Mouse (Mus musculus) CH12.LX (cell line): ENCODE data around the gene Xrcc6.

ENCODE experiments used
- CTCF ChIP-seq, 2 experiments: IDR thresholded peaks in 1 of 2; conservative IDR thresholded peaks in 1 of 2; 2 replicates each; pipeline ENCODE4 v1.5.1; 2011 to 2012; ENCODE audit warnings: low read depth in 2 of 2, low read length in 2 of 2, improper control_type of control experiment in 1 of 2, inconsistent platforms in 1 of 2, mild to moderate bottlenecking in 1 of 2, moderate library complexity in 1 of 2
- EP300 ChIP-seq: IDR thresholded peaks from 2 replicates; pipeline ENCODE4 v1.6.1; 2011; ENCODE audit warnings: low read length, improper control_type of control experiment
- POLR2A ChIP-seq: IDR thresholded peaks from 2 replicates; pipeline ENCODE4 v1.6.1; 2011; ENCODE audit warnings: low read depth, mild to moderate bottlenecking, improper control_type of control experiment, low read length
- UBTF ChIP-seq: IDR thresholded peaks from 2 replicates; pipeline ENCODE4 v1.6.1; 2012; ENCODE audit warnings: low read depth, mild to moderate bottlenecking, inconsistent platforms, low read length, improper control_type of control experiment, moderate library complexity
- ZMIZ1 ChIP-seq: IDR thresholded peaks from 2 replicates; pipeline ENCODE4 v1.6.1; 2012; ENCODE audit warnings: low read depth, mild to moderate bottlenecking, inconsistent platforms, low read length, improper control_type of control experiment

GRCm38 (mm10) chr15:81939774-81940173 lies 47.9 kb upstream of the Xrcc6 start:
- TF ChIP-seq UBTF, result no peak
- no peak for TF ChIP-seq POLR2A
- TF ChIP-seq CTCF (conservative IDR thresholded peaks at IDR 0.05 in 1 of 2, IDR thresholded peaks at IDR 0.05 in 1 of 2; ENCODE audit: low read depth in 2 of 2, low read length in 2 of 2), result no peak
- TF ChIP-seq EP300, result no peak
- TF ChIP-seq ZMIZ1, result no peak
